Mouse (Mus musculus) limb, embryonic 14.5 days (tissue): ENCODE data around the gene Nae1. TPM values are rescaled to one million over a fixed set of nuclear protein-coding genes. Genes with fewer than 3 reads are reported as not detected.

Source experiments
- ATAC-seq: fragments of 200-750 bp; cut with Nextera tagmentation; 2 replicates; pipeline ENCODE4 v1.8.0; 2017; ENCODE audit warnings: low read depth, moderate number of reproducible peaks, moderate TSS enrichment; ENCODE audit not compliant: low FRiP score
- DNase-seq: peaks from one replicate; pipeline ENCODE4 v3.0.0-alpha.2; 2015; ENCODE audit warnings: low spot score
- H3K27ac ChIP-seq: fragments of 300-500 bp; sonication (generic); replicated peaks from 2 replicates; pipeline ENCODE4 v1.5.1; 2014; ENCODE audit warnings: low read depth, mild to moderate bottlenecking, low read length, moderate library complexity, mixed read lengths
- H3K27me3 ChIP-seq: fragments of 300-500 bp; sonication (generic); 2 replicates; pipeline ENCODE4 v1.6.1; 2014; ENCODE audit warnings: low read length, mixed read lengths; ENCODE audit not compliant: control insufficient read depth, insufficient read depth
- H3K36me3 ChIP-seq: fragments of 300-500 bp; sonication (generic); 2 replicates; pipeline ENCODE4 v1.6.1; 2014; ENCODE audit warnings: mild to moderate bottlenecking, low read length, moderate library complexity, mixed read lengths; ENCODE audit not compliant: control insufficient read depth, insufficient read depth
- H3K4me1 ChIP-seq: fragments of 300-500 bp; sonication (generic); 2 replicates; pipeline ENCODE4 v1.6.1; 2014; ENCODE audit warnings: antibody characterized with exemption, low read length, mixed read lengths; ENCODE audit not compliant: control insufficient read depth, insufficient read depth
- H3K4me2 ChIP-seq: fragments of 300-500 bp; sonication (generic); replicated peaks from 2 replicates; pipeline ENCODE4 v1.6.1; 2014; ENCODE audit warnings: low read depth, mild to moderate bottlenecking, low read length, moderate library complexity; ENCODE audit not compliant: severe bottlenecking
- H3K4me3 ChIP-seq: fragments of 300-500 bp; sonication (generic); replicated peaks from 2 replicates; pipeline ENCODE4 v1.5.1; 2014; ENCODE audit warnings: low read length
- H3K9ac ChIP-seq: fragments of 300-500 bp; sonication (generic); 2 replicates; pipeline ENCODE4 v1.6.1; 2014; ENCODE audit warnings: mild to moderate bottlenecking, low read depth, low read length, moderate library complexity; ENCODE audit not compliant: severe bottlenecking
- H3K9me3 ChIP-seq: fragments of 300-500 bp; sonication (generic); 2 replicates; pipeline ENCODE4 v1.6.1; 2016; ENCODE audit warnings: low read length; ENCODE audit not compliant: control insufficient read depth
- POLR2A ChIP-seq: fragments of 200-500 bp; IDR thresholded peaks from 2 replicates; pipeline ENCODE4 v1.8.0; 2012; ENCODE audit warnings: inconsistent platforms, mild to moderate bottlenecking, moderate library complexity, borderline replicate concordance; ENCODE audit not compliant: insufficient read depth, insufficient read length; ENCODE audit errors: extremely low read depth
- WGBS: fragments of 180-500 bp; shearing (Covaris S2); extraction: QIAGEN DNeasy Blood & Tissue Kit; methylation state at CpG from one replicate; pipeline ENCODE4 v1.1.7; 2014; 5-methylcytosine and 5-hydroxymethylcytosine counted together
- polyA plus RNA-seq, 2 experiments: library from polyadenylated mRNA; depleted of rRNA in 1 of 2; stranded (reverse) in 1 of 2; unstranded in 1 of 2; fragments of >200 nt; fragmentation: Nextera tagmentation in 1 of 2; extraction: Ambion mirVana in 1 of 2; gene quantifications; 2 replicates each; pipeline versions ENCODE4 v1.2.1 to v1.2.3; 2012 to 2014

The Nae1 gene
- polyA plus RNA-seq, 2 experiments = 84.2 to 97.1 TPM

DNA sequence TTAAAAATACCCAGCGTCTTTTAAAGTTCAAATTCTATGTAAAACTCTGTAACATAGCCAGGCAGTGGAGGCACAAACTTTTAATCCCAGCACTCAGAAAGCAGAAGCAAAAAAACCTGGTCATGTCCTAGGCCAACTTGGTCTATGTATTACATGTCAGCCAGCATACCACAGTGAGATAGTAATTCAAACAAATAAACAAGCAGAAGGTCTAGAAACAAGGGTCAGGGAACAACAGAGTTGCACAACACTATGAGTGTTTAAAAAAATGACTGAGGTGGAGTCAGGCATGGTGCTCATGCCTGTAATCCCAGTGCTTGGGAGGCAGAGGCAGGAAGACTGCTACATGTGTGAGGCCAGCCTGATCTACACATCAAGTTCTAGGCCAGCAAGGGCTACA lies 55.3 kb downstream of the Nae1 start:
- Histone ChIP-seq H3K4me1 (no peaks in the 10 kb centered on the region), H3K27ac (no peak overlapping the region), H3K4me3 (no peak overlapping the region), H3K27me3 (no peaks in the 10 kb centered on the region), H3K4me2 (no peak overlapping the region), H3K36me3 (no peaks in the 10 kb centered on the region), H3K9me3 (no peaks in the 10 kb centered on the region), H3K9ac (no peak overlapping the region)
- no peak for DNase-seq
- TF ChIP-seq POLR2A = no peak
- no peak for ATAC-seq
- WGBS = 42% methylated on average over 1 of the region's 1 CpGs

DNA sequence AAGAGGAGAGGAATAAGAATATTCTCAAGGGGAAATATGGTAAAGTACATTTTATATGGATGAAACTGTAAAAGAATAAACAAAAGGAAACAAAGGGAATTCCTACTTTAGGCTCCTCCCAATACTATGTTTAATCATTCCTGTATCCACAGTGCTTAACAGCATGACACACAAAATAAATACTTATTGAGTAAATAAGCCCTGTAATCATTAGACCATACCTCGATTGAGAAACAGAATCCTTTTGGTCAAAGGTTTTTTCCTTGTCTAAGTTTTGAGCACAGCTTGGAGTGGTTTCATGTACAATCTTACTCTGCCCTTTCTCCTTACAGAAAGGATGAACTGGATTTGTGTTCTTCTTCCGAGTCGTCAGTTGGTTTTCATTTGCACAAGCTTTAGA lies 62.0 kb downstream of the Nae1 start:
- H3K9ac ChIP-seq = no peak overlapping the region
- no peak overlapping the region for H3K4me3 ChIP-seq
- WGBS = 83% methylated on average over 3 of the region's 3 CpGs
- H3K27ac ChIP-seq = no peak overlapping the region
- DNase-seq (no peak), ATAC-seq (no peak)
- no peaks in the 10 kb centered on the region for H3K36me3 ChIP-seq
- H3K9me3 ChIP-seq = no peaks in the 10 kb centered on the region
- TF ChIP-seq POLR2A = no peak
- no peak overlapping the region for H3K4me2 ChIP-seq
- no peaks in the 10 kb centered on the region for H3K27me3 ChIP-seq
- no peaks in the 10 kb centered on the region for H3K4me1 ChIP-seq

DNA sequence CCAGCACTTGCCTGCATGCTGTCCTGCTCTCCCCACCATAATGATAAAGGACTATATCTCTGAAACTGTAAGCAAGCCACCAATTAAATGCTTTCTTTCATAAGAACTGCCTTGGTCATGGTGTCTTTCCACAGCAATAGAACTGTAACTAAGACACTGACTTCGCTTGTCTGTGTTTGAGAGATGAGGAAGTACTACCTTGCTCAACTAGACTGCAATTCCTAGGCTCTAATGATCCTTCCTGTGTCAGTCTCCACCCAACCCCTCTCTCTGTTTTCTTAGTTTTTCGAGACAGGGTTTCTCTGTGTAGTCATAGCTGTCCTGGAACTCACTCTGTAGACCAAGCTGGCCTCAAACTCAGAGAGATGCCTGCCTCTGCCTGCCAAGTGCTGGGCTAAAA lies 67.0 kb downstream of the Nae1 start:
- ATAC-seq (no peak), DNase-seq (no peak)
- Histone ChIP-seq H3K36me3 (no peaks in the 10 kb centered on the region), H3K4me1 (no peaks in the 10 kb centered on the region), H3K9ac (no peak overlapping the region), H3K4me2 (no peak overlapping the region), H3K27me3 (no peaks in the 10 kb centered on the region), H3K9me3 (no peaks in the 10 kb centered on the region), H3K4me3 (no peak overlapping the region), H3K27ac (no peak overlapping the region)
- TF ChIP-seq POLR2A = no peak
- WGBS = 69% methylated on average over 2 of the region's 2 CpGs

Other genes starting within 250 kb of the Nae1 start
- not detected in 2 replicates for gene Cmtm2a, start 241.5 kb downstream of the Nae1 start, polyA plus RNA-seq (2012; rRNA removed)
- gene Cmtm2a, start 241.5 kb downstream of the Nae1 start, polyA plus RNA-seq (2014; fragmentation: Nextera tagmentation; extraction: Ambion mirVana) = not detected in 2 replicates
- not detected in 2 replicates for gene Gm45711, start 224.6 kb downstream of the Nae1 start, polyA plus RNA-seq (2012; rRNA removed)
- not detected in 2 replicates for gene Gm45711, start 224.6 kb downstream of the Nae1 start, polyA plus RNA-seq (2014; fragmentation: Nextera tagmentation; extraction: Ambion mirVana)
- gene Cmtm1, start 224.5 kb downstream of the Nae1 start, polyA plus RNA-seq (2012; rRNA removed) = not detected in 2 replicates
- not detected in 2 replicates for gene Cmtm1, start 224.5 kb downstream of the Nae1 start, polyA plus RNA-seq (2014; fragmentation: Nextera tagmentation; extraction: Ambion mirVana)
- not detected in 2 replicates for gene Gm11020, start 213.1 kb downstream of the Nae1 start, polyA plus RNA-seq (2012; rRNA removed)
- not detected in 2 replicates for gene Gm11020, start 213.1 kb downstream of the Nae1 start, polyA plus RNA-seq (2014; fragmentation: Nextera tagmentation; extraction: Ambion mirVana)
- not detected in 2 replicates for gene Cmtm2b, start 212.4 kb downstream of the Nae1 start, polyA plus RNA-seq (2012; rRNA removed)
- not detected in 2 replicates for gene Cmtm2b, start 212.4 kb downstream of the Nae1 start, polyA plus RNA-seq (2014; fragmentation: Nextera tagmentation; extraction: Ambion mirVana)
- gene Cmtm3, start 195.2 kb downstream of the Nae1 start, polyA plus RNA-seq (2012; rRNA removed) = 240 and 361 TPM in 2 replicates
- gene Cmtm3, start 195.2 kb downstream of the Nae1 start, polyA plus RNA-seq (2014; fragmentation: Nextera tagmentation; extraction: Ambion mirVana) = 176 and 185 TPM in 2 replicates
- 18.9 and 21.4 TPM in 2 replicates for gene Cmtm4, start 138.8 kb downstream of the Nae1 start, polyA plus RNA-seq (2012; rRNA removed)
- 4.1 and 4.5 TPM in 2 replicates for gene Cmtm4, start 138.8 kb downstream of the Nae1 start, polyA plus RNA-seq (2014; fragmentation: Nextera tagmentation; extraction: Ambion mirVana)
- gene Dync1li2, start 91.6 kb downstream of the Nae1 start, polyA plus RNA-seq (2012; rRNA removed) = 58.2 and 64.7 TPM in 2 replicates
- gene Dync1li2, start 91.6 kb downstream of the Nae1 start, polyA plus RNA-seq (2014; fragmentation: Nextera tagmentation; extraction: Ambion mirVana) = 48.8 and 53.5 TPM in 2 replicates
- 0.23 and 0.29 TPM in 2 replicates for gene Terb1, start 24.7 kb downstream of the Nae1 start, polyA plus RNA-seq (2012; rRNA removed)
- 0.44 and 0.48 TPM in 2 replicates for gene Terb1, start 24.7 kb downstream of the Nae1 start, polyA plus RNA-seq (2014; fragmentation: Nextera tagmentation; extraction: Ambion mirVana)
- gene Car7, start 52 bp upstream of the Nae1 start, polyA plus RNA-seq (2012; rRNA removed) = 0.53 and 1.0 TPM in 2 replicates
- 0.65 and 0.66 TPM in 2 replicates for gene Car7, start 52 bp upstream of the Nae1 start, polyA plus RNA-seq (2014; fragmentation: Nextera tagmentation; extraction: Ambion mirVana)
- 4.9 and 5.0 TPM in 2 replicates for gene Pdp2, start 56.8 kb upstream of the Nae1 start, polyA plus RNA-seq (2012; rRNA removed)
- gene Pdp2, start 56.8 kb upstream of the Nae1 start, polyA plus RNA-seq (2014; fragmentation: Nextera tagmentation; extraction: Ambion mirVana) = 9.3 and 9.7 TPM in 2 replicates
- 0.29 and 0.62 TPM in 2 replicates for gene Cdh16, start 89.8 kb upstream of the Nae1 start, polyA plus RNA-seq (2012; rRNA removed)
- 0.75 and 0.98 TPM in 2 replicates for gene Cdh16, start 89.8 kb upstream of the Nae1 start, polyA plus RNA-seq (2014; fragmentation: Nextera tagmentation; extraction: Ambion mirVana)
- 21.4 and 22.5 TPM in 2 replicates for gene Rrad, start 96.7 kb upstream of the Nae1 start, polyA plus RNA-seq (2012; rRNA removed)
- 27.3 and 32.4 TPM in 2 replicates for gene Rrad, start 96.7 kb upstream of the Nae1 start, polyA plus RNA-seq (2014; fragmentation: Nextera tagmentation; extraction: Ambion mirVana)
- gene Ciao2b, start 107.3 kb upstream of the Nae1 start, polyA plus RNA-seq (2012; rRNA removed) = 71.1 and 91.9 TPM in 2 replicates
- gene Ciao2b, start 107.3 kb upstream of the Nae1 start, polyA plus RNA-seq (2014; fragmentation: Nextera tagmentation; extraction: Ambion mirVana) = 78.4 and 81.9 TPM in 2 replicates
- gene Ces2a, start 199.4 kb upstream of the Nae1 start, polyA plus RNA-seq (2012; rRNA removed) = 0.03 and 0.20 TPM in 2 replicates
- not detected in 2 replicates for gene Ces2a, start 199.4 kb upstream of the Nae1 start, polyA plus RNA-seq (2014; fragmentation: Nextera tagmentation; extraction: Ambion mirVana)